Mouse (Mus musculus) heart, embryonic 14.5 days (tissue): ENCODE data around the gene Sla2. TPM values are rescaled to one million over a fixed set of nuclear protein-coding genes. Genes with fewer than 3 reads are reported as not detected.
"Not testable (repeated sequence)": the region's sequence is repeated elsewhere in the genome, so short reads cannot be mapped to it uniquely, and the experiment has no call there.

Experiments used
- ATAC-seq: fragments of 200-750 bp; cut with Nextera tagmentation; 2 replicates; pipeline ENCODE4 v1.8.0; 2017; ENCODE audit warnings: low read depth, moderate TSS enrichment; ENCODE audit not compliant: insufficient number of reproducible peaks, insufficient read depth, low FRiP score
- H3K27ac ChIP-seq, 2 experiments: fragments of 200-500 bp in 1 of 2; fragments of 300-500 bp in 1 of 2; sonication (generic) in 1 of 2; replicated peaks in 1 of 2; 2 replicates each; pipeline ENCODE4 v1.5.1; 2012 to 2014; ENCODE audit warnings: low read depth in 2 of 2, low read length in 2 of 2, control low read depth in 1 of 2, mild to moderate bottlenecking in 1 of 2, mixed read lengths in 1 of 2; ENCODE audit not compliant: control insufficient read depth in 1 of 2, insufficient read depth in 1 of 2
- H3K27me3 ChIP-seq: fragments of 300-500 bp; sonication (generic); 2 replicates; pipeline ENCODE4 v1.6.1; 2014; ENCODE audit warnings: mild to moderate bottlenecking, low read length, control low read depth; ENCODE audit not compliant: control insufficient read depth, insufficient read depth
- H3K36me3 ChIP-seq: fragments of 300-500 bp; sonication (generic); 2 replicates; pipeline ENCODE4 v1.6.1; 2014; ENCODE audit warnings: mild to moderate bottlenecking, control low read depth, low read length, mixed read lengths; ENCODE audit not compliant: control insufficient read depth, insufficient read depth
- H3K4me1 ChIP-seq, 2 experiments: fragments of 200-500 bp in 1 of 2; fragments of 300-500 bp in 1 of 2; sonication (generic) in 1 of 2; 2 replicates each; pipeline ENCODE4 v1.6.1; 2012 to 2014; ENCODE audit warnings: low read length in 2 of 2, control low read depth in 1 of 2, mixed read lengths in 1 of 2; ENCODE audit not compliant: control insufficient read depth in 2 of 2, insufficient read depth in 2 of 2
- H3K4me2 ChIP-seq: fragments of 300-500 bp; sonication (generic); 2 replicates; pipeline ENCODE4 v1.6.1; 2014; ENCODE audit warnings: mild to moderate bottlenecking, low read length
- H3K4me3 ChIP-seq, 2 experiments: fragments of 200-500 bp in 1 of 2; fragments of 300-500 bp in 1 of 2; sonication (generic) in 1 of 2; 2 replicates each; pipeline ENCODE4 v1.5.1; 2012 to 2014; ENCODE audit warnings: low read length in 2 of 2, mild to moderate bottlenecking in 2 of 2, control low read depth in 1 of 2, low read depth in 1 of 2, moderate library complexity in 1 of 2; ENCODE audit not compliant: control insufficient read depth in 1 of 2, insufficient read depth in 1 of 2
- H3K9ac ChIP-seq: fragments of 300-500 bp; sonication (generic); 2 replicates; pipeline ENCODE4 v1.6.1; 2014; ENCODE audit warnings: mild to moderate bottlenecking, low read length
- H3K9me3 ChIP-seq: fragments of 300-500 bp; sonication (generic); 2 replicates; pipeline ENCODE4 v1.6.1; 2016; ENCODE audit warnings: low read length, control low read depth; ENCODE audit not compliant: control insufficient read depth
- WGBS: fragments of 180-500 bp; shearing (Covaris S2); extraction: QIAGEN DNeasy Blood & Tissue Kit; methylation state at CpG from one replicate; pipeline ENCODE4 v1.1.7; 2014; 5-methylcytosine and 5-hydroxymethylcytosine counted together
- polyA plus RNA-seq: library from polyadenylated mRNA; unstranded; fragments of >200 nt; fragmentation: Nextera tagmentation; extraction: Ambion mirVana; gene quantifications from 2 replicates; pipeline ENCODE4 v1.2.1, GENCODE M21; 2014

Gene Sla2
- polyA plus RNA-seq, 1 experiment from 2014 or later: 0.26 TPM

GRCm38 (mm10) chr2:156916419-156917125 is 29.6 kb upstream of the Sla2 start:
- Histone ChIP-seq H3K9me3 (no peaks in the 10 kb centered on the region), H3K9ac (no peak overlapping the region), H3K36me3 (no peaks in the 10 kb centered on the region), H3K4me3 (no peak overlapping the region), H3K4me2 (no peak overlapping the region), H3K4me1 (no peaks in the 10 kb centered on the region), H3K27me3 (no peaks in the 10 kb centered on the region), H3K27ac (no peak overlapping the region)
- 83% methylated on average over 3 of the region's 3 CpGs for WGBS
- ATAC-seq: no peak

GRCm38 (mm10) chr2:156915559-156915958 is 28.6 kb upstream of the Sla2 start:
- H3K4me2 ChIP-seq: no peak overlapping the region
- H3K27me3 ChIP-seq: no peaks in the 10 kb centered on the region
- H3K4me1 ChIP-seq: no peaks in the 10 kb centered on the region
- no peak overlapping the region for H3K4me3 ChIP-seq
- no peak for ATAC-seq
- no peak overlapping the region for H3K27ac ChIP-seq
- WGBS: 62% methylated on average over 3 of the region's 3 CpGs
- H3K36me3 ChIP-seq: no peaks in the 10 kb centered on the region
- no peaks in the 10 kb centered on the region for H3K9me3 ChIP-seq
- H3K9ac ChIP-seq: no peak overlapping the region

GRCm38 (mm10) chr2:156913191-156913590 is 26.2 kb upstream of the Sla2 start:
- Histone ChIP-seq H3K27ac (no peak overlapping the region), H3K4me2 (no peak overlapping the region), H3K27me3 (no peaks in the 10 kb centered on the region), H3K36me3 (no peaks in the 10 kb centered on the region), H3K4me1 (no peaks in the 10 kb centered on the region), H3K9me3 (no peaks in the 10 kb centered on the region), H3K4me3 (no peak overlapping the region), H3K9ac (no peak overlapping the region)
- 49% methylated on average over 5 of the region's 5 CpGs for WGBS
- no peak for ATAC-seq

GRCm38 (mm10) chr2:156905931-156906330 is 18.9 kb upstream of the Sla2 start:
- not testable (repeated sequence) for H3K9me3 ChIP-seq, H3K27ac ChIP-seq, H3K4me1 ChIP-seq, H3K4me3 ChIP-seq, H3K4me2 ChIP-seq, ATAC-seq, H3K9ac ChIP-seq, H3K27me3 ChIP-seq, H3K36me3 ChIP-seq
- 28% methylated on average over 4 of the region's 4 CpGs for WGBS

- Histone ChIP-seq H3K27me3 (no peaks in the 10 kb centered on the region), H3K9me3 (no peaks in the 10 kb centered on the region), H3K4me2 (no peak overlapping the region), H3K4me1 (no peaks in the 10 kb centered on the region), H3K9ac (no peak overlapping the region), H3K27ac (no peak overlapping the region), H3K4me3 (no peak overlapping the region), H3K36me3 (no peaks in the 10 kb centered on the region)
- WGBS: 17% methylated on average over 6 of the region's 6 CpGs
- ATAC-seq: no peak
Observed at GRCm38 (mm10) chr2:156904976-156905717, 18.2 kb upstream of the Sla2 start.

GRCm38 (mm10) chr2:156903367-156903766 is 16.4 kb upstream of the Sla2 start:
- peaks cover 2 to 4% of the 10 kb centered on the region in 2 experiments; a peak in 1 of 4 replicates for H3K4me1 ChIP-seq
- no peak overlapping the region for H3K27ac ChIP-seq
- H3K9ac ChIP-seq: no peak overlapping the region
- no peak overlapping the region for H3K4me2 ChIP-seq
- no peaks in the 10 kb centered on the region for H3K36me3 ChIP-seq
- WGBS: 41% methylated on average over 2 of the region's 2 CpGs
- H3K4me3 ChIP-seq: no peak overlapping the region
- no peaks in the 10 kb centered on the region for H3K27me3 ChIP-seq
- no peak for ATAC-seq
- no peaks in the 10 kb centered on the region for H3K9me3 ChIP-seq

- H3K36me3 ChIP-seq, H3K9ac ChIP-seq, ATAC-seq, H3K27me3 ChIP-seq, H3K4me3 ChIP-seq, H3K4me2 ChIP-seq, H3K27ac ChIP-seq, H3K9me3 ChIP-seq, H3K4me1 ChIP-seq: not testable (repeated sequence)
- WGBS: 73% methylated on average over 4 of the region's 4 CpGs
Observed at GRCm38 (mm10) chr2:156902411-156902810, 15.4 kb upstream of the Sla2 start.
